Mouse (Mus musculus): Measurements from ENCODE around the gene Selenoo. TPM values are rescaled to one million over a fixed set of nuclear protein-coding genes. Genes with fewer than 3 reads are reported as not detected.

Selenoo gene
- polyA plus RNA-seq, 1 experiment = 9.2 TPM

GRCm38 (mm10) chr15:89136461-89137155, 47.7 kb downstream of the Selenoo start:
- H3K9me3 ChIP-seq (replicated peaks; ENCODE audit: control insufficient read depth, insufficient read depth, low read length, poor library complexity, severe bottlenecking) = no peaks in the 10 kb centered on the region
- no peaks in the 10 kb centered on the region for H3K27me3 ChIP-seq (ENCODE audit: control insufficient read depth, insufficient read depth, low read length, poor library complexity, severe bottlenecking)
- no peaks in the 10 kb centered on the region for H3K4me1 ChIP-seq (ENCODE audit: control insufficient read depth, insufficient read depth, low read length)
- H3K36me3 ChIP-seq (ENCODE audit: control insufficient read depth, insufficient read depth, low read length, poor library complexity, severe bottlenecking) = no peaks in the 10 kb centered on the region
- H3K27ac ChIP-seq (ENCODE audit: insufficient read depth, low read length) = no peak overlapping the region
- TF ChIP-seq EP300 (IDR thresholded peaks at IDR 0.05; ENCODE audit: insufficient read depth, low read depth, low read length) (no peak), POLR2A (IDR thresholded peaks at IDR 0.05; ENCODE audit: insufficient read depth, low read length) (no peak), CTCF (IDR thresholded peaks at IDR 0.05; ENCODE audit: low read depth, low read length) (no peak)
- H3K9ac ChIP-seq (ENCODE audit: low read depth, poor library complexity, severe bottlenecking) = no peak overlapping the region
- no peak overlapping the region for H3K4me3 ChIP-seq (ENCODE audit: low read depth, low read length)

DNA sequence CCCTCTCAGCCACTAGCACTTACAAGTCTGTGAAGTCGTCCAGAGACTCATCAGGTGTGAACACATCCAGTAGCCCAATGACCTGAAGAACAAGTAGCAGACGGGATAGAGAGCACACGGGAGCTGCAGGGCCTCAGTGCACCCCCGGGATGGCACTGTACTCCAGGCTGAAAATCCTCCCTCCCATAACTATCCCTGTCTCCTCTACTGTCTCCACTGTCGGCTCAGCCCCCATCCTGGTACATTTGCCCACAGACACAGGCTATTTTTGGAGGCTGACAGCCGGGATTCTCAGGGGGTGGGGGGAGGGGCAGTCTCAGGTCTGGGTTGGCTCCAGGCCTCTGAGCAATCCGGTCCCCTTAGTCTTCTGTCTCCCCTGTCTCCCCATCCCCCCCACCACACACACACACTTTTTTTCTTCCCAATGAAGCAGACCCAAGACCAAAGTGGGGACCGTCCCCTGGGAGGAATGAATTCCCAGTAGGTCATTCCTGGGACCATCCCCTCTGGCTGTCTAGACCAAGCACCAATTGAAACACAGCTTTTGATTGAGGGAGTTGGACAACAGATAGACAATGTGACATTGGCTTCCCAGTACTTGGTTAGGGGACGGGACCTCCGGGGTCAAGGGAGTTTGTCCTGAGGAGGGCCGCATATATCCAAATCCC, 48.6 kb downstream of the Selenoo start:
- no peaks in the 10 kb centered on the region for H3K9me3 ChIP-seq (replicated peaks; ENCODE audit: control insufficient read depth, insufficient read depth, low read length, poor library complexity, severe bottlenecking)
- no peak overlapping the region for H3K9ac ChIP-seq (ENCODE audit: low read depth, poor library complexity, severe bottlenecking)
- H3K4me3 ChIP-seq (ENCODE audit: low read depth, low read length) = no peak overlapping the region
- H3K27me3 ChIP-seq (ENCODE audit: control insufficient read depth, insufficient read depth, low read length, poor library complexity, severe bottlenecking) = no peaks in the 10 kb centered on the region
- H3K27ac ChIP-seq (ENCODE audit: insufficient read depth, low read length) = no peak overlapping the region
- H3K4me1 ChIP-seq (ENCODE audit: control insufficient read depth, insufficient read depth, low read length) = no peaks in the 10 kb centered on the region
- H3K36me3 ChIP-seq (ENCODE audit: control insufficient read depth, insufficient read depth, low read length, poor library complexity, severe bottlenecking) = no peaks in the 10 kb centered on the region
- TF ChIP-seq CTCF (IDR thresholded peaks at IDR 0.05; ENCODE audit: low read depth, low read length) = no peak
- no peak for TF ChIP-seq POLR2A (IDR thresholded peaks at IDR 0.05; ENCODE audit: insufficient read depth, low read length)

DNA sequence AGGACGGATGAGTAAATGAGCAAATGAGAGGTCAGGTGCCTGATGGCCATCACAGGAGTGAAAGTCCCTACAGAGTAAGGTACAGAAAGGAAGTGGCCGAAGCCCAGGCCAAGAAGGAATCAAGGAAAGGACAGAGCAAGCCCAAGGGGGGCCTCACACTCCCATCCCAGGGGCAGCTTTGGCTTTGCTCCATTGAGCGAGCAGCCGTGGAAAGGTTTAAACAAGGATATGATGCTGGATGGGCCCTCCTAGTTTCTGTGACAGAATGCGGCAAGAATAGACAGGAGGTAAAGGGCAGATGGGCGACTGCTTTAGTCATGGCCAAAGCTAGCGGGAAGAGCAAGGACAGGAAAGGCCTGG, 49.1 kb downstream of the Selenoo start:
- Histone ChIP-seq H3K36me3 (ENCODE audit: control insufficient read depth, insufficient read depth, low read length, poor library complexity, severe bottlenecking) (no peaks in the 10 kb centered on the region), H3K9me3 (replicated peaks; ENCODE audit: control insufficient read depth, insufficient read depth, low read length, poor library complexity, severe bottlenecking) (no peaks in the 10 kb centered on the region), H3K27me3 (ENCODE audit: control insufficient read depth, insufficient read depth, low read length, poor library complexity, severe bottlenecking) (no peaks in the 10 kb centered on the region), H3K4me3 (ENCODE audit: low read depth, low read length) (no peak overlapping the region), H3K9ac (ENCODE audit: low read depth, poor library complexity, severe bottlenecking) (no peak overlapping the region), H3K27ac (ENCODE audit: insufficient read depth, low read length) (no peak overlapping the region), H3K4me1 (ENCODE audit: control insufficient read depth, insufficient read depth, low read length) (no peaks in the 10 kb centered on the region)
- TF ChIP-seq POLR2A (IDR thresholded peaks at IDR 0.05; ENCODE audit: insufficient read depth, low read length) = no peak
- TF ChIP-seq EP300 (IDR thresholded peaks at IDR 0.05; ENCODE audit: insufficient read depth, low read depth, low read length) = no peak
- no peak for TF ChIP-seq CTCF (IDR thresholded peaks at IDR 0.05; ENCODE audit: low read depth, low read length)

- H3K9ac ChIP-seq (ENCODE audit: low read depth, poor library complexity, severe bottlenecking) = no peak overlapping the region
- no peaks in the 10 kb centered on the region for H3K36me3 ChIP-seq (ENCODE audit: control insufficient read depth, insufficient read depth, low read length, poor library complexity, severe bottlenecking)
- H3K4me3 ChIP-seq (ENCODE audit: low read depth, low read length) = no peak overlapping the region
- H3K4me1 ChIP-seq (ENCODE audit: control insufficient read depth, insufficient read depth, low read length) = no peaks in the 10 kb centered on the region
- H3K9me3 ChIP-seq (replicated peaks; ENCODE audit: control insufficient read depth, insufficient read depth, low read length, poor library complexity, severe bottlenecking) = no peaks in the 10 kb centered on the region
- H3K27me3 ChIP-seq (ENCODE audit: control insufficient read depth, insufficient read depth, low read length, poor library complexity, severe bottlenecking) = no peaks in the 10 kb centered on the region
- TF ChIP-seq EP300 (IDR thresholded peaks at IDR 0.05; ENCODE audit: insufficient read depth, low read depth, low read length) = no peak
- no peak for TF ChIP-seq POLR2A (IDR thresholded peaks at IDR 0.05; ENCODE audit: insufficient read depth, low read length)
- no peak for TF ChIP-seq CTCF (IDR thresholded peaks at IDR 0.05; ENCODE audit: low read depth, low read length)
- no peak overlapping the region for H3K27ac ChIP-seq (ENCODE audit: insufficient read depth, low read length)
Measured at GRCm38 (mm10) chr15:89138531-89138930, 49.6 kb downstream of the Selenoo start.

DNA sequence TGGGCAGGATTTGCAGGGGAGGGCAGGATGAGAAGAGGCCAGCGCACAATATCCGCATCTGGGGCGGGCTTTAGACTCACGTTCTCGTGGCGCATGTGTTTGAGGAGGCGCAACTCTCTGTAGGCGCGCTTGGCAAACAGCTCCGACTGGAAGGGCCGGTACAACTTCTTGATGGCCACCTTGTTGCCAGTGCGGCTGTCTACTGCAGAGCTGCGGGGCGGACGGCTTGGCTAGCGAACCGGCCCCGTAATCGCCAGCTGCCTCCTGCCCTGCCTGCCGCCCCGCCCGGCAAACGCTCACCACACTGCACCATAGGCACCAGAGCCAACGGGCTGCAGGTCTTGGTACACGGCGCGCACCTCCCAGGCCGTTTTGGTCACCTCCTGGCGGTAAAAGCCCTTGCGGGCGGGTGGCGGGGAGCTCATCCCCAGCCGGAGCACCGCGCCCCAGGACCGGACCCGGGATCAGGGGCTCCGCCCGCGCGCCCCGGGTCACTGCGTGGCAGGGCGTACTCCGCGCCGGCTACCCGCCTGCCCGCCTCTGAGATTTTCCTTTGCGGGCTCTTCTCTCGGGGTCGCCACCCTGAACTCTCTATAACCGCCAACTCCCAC, 51.3 kb downstream of the Selenoo start:
- Histone ChIP-seq H3K9me3 (replicated peaks; ENCODE audit: control insufficient read depth, insufficient read depth, low read length, poor library complexity, severe bottlenecking) (no peaks in the 10 kb centered on the region), H3K4me1 (ENCODE audit: control insufficient read depth, insufficient read depth, low read length) (no peaks in the 10 kb centered on the region), H3K4me3 (ENCODE audit: low read depth, low read length) (peak overlapping the region; percentile 71), H3K27me3 (ENCODE audit: control insufficient read depth, insufficient read depth, low read length, poor library complexity, severe bottlenecking) (no peaks in the 10 kb centered on the region), H3K27ac (ENCODE audit: insufficient read depth, low read length) (no peak overlapping the region), H3K9ac (ENCODE audit: low read depth, poor library complexity, severe bottlenecking) (peak overlapping the region; percentile 81), H3K36me3 (ENCODE audit: control insufficient read depth, insufficient read depth, low read length, poor library complexity, severe bottlenecking) (no peaks in the 10 kb centered on the region)
- no peak for TF ChIP-seq POLR2A (IDR thresholded peaks at IDR 0.05; ENCODE audit: insufficient read depth, low read length)
- no peak for TF ChIP-seq CTCF (IDR thresholded peaks at IDR 0.05; ENCODE audit: low read depth, low read length)
- TF ChIP-seq EP300 (IDR thresholded peaks at IDR 0.05; ENCODE audit: insufficient read depth, low read depth, low read length) = no peak

Measured in ES-Bruce4 (cell line).